Mouse (Mus musculus): Measurements from ENCODE around the gene Sh2d3c. TPM values are rescaled to one million over a fixed set of nuclear protein-coding genes. Genes with fewer than 3 reads are reported as not detected.
A peak's percentile ranks its signal among the peaks of the same experiment; 100 is the strongest.

Sh2d3c gene
- total RNA-seq, 1 experiment = 1.8 TPM

- no peak for DNase-seq (ENCODE audit: low read depth, low spot score)
- in situ Hi-C loops (cut with MboI; ENCODE audit: low sequenced_read_pairs in 2 of 2, unreplicated experiment in 2 of 2) = no loop called here
- H3K9ac ChIP-seq (ENCODE audit: insufficient read depth, low read depth, low read length, poor library complexity, severe bottlenecking) = 0 out of 2 replicates have a peak overlapping the region, but pooled peaks have one; percentile 21
- H3K36me3 ChIP-seq (ENCODE audit: control insufficient read depth, insufficient read depth, low read length, poor library complexity, severe bottlenecking) = peaks cover 33% of the 10 kb centered on the region
- no peaks in the 10 kb centered on the region for H3K9me3 ChIP-seq (ENCODE audit: control insufficient read depth, insufficient read depth, low read depth, low read length)
- peaks cover 0 to 16% of the 10 kb centered on the region in 2 experiments; a peak in 2 of 4 replicates for H3K4me1 ChIP-seq (ENCODE audit: control insufficient read depth in 2 of 2, insufficient read depth in 2 of 2, low read length in 2 of 2, poor library complexity in 1 of 2)
- H3K4me3 ChIP-seq (ENCODE audit: insufficient read depth in 1 of 2, low read depth in 1 of 2, low read length in 2 of 2, poor library complexity in 1 of 2, severe bottlenecking in 1 of 2) = peak overlapping the region in 1 of 2 experiments; percentile 36; a peak in 2 of 4 replicates
- H3K27ac ChIP-seq (ENCODE audit: insufficient read depth, low read depth, low read length, poor library complexity, severe bottlenecking) = no peak overlapping the region
- TF ChIP-seq ZC3H11A (IDR thresholded peaks at IDR 0.05; ENCODE audit: borderline replicate concordance, low read depth, low read length) (no peak), ZNF384 (IDR thresholded peaks at IDR 0.05; ENCODE audit: low read depth, low read length) (no peak), MAFK (IDR thresholded peaks at IDR 0.05; ENCODE audit: insufficient read depth, low read depth, low read length) (no peak), HCFC1 (IDR thresholded peaks at IDR 0.05; ENCODE audit: borderline replicate concordance, insufficient read depth, low read length) (no peak), CHD2 (IDR thresholded peaks at IDR 0.05; ENCODE audit: low read depth, low read length) (no peak)
Observed at GRCm38 (mm10) chr2:32691041-32691440, 29.8 kb upstream of the Sh2d3c start.

GRCm38 (mm10) chr2:32692496-32692895, 28.4 kb upstream of the Sh2d3c start:
- Histone ChIP-seq H3K9me3 (ENCODE audit: control insufficient read depth, insufficient read depth, low read depth, low read length) (no peaks in the 10 kb centered on the region), H3K36me3 (ENCODE audit: control insufficient read depth, insufficient read depth, low read length, poor library complexity, severe bottlenecking) (peaks cover 18% of the 10 kb centered on the region), H3K4me3 (ENCODE audit: insufficient read depth in 1 of 2, low read depth in 1 of 2, low read length in 2 of 2, poor library complexity in 1 of 2, severe bottlenecking in 1 of 2) (0 out of 4 replicates have a peak overlapping the region, but pooled peaks of 1 of the 2 experiments have one; percentile 81), H3K27ac (ENCODE audit: insufficient read depth, low read depth, low read length, poor library complexity, severe bottlenecking) (no peak overlapping the region), H3K9ac (ENCODE audit: insufficient read depth, low read depth, low read length, poor library complexity, severe bottlenecking) (no peak overlapping the region; the same call in 1 of the 2 replicates), H3K4me1 (ENCODE audit: control insufficient read depth in 2 of 2, insufficient read depth in 2 of 2, low read length in 2 of 2, poor library complexity in 1 of 2) (peaks cover 0 to 13% of the 10 kb centered on the region in 2 experiments; a peak in 2 of 4 replicates)
- DNase-seq (ENCODE audit: low read depth, low spot score) = no peak
- in situ Hi-C loops (cut with MboI; ENCODE audit: low sequenced_read_pairs in 2 of 2, unreplicated experiment in 2 of 2) = no loop called here
- TF ChIP-seq HCFC1 (IDR thresholded peaks at IDR 0.05; ENCODE audit: borderline replicate concordance, insufficient read depth, low read length) (no peak), ZNF384 (IDR thresholded peaks at IDR 0.05; ENCODE audit: low read depth, low read length) (no peak), ZC3H11A (IDR thresholded peaks at IDR 0.05; ENCODE audit: borderline replicate concordance, low read depth, low read length) (no peak)

GRCm38 (mm10) chr2:32693282-32693681, 27.6 kb upstream of the Sh2d3c start:
- Histone ChIP-seq H3K4me1 (ENCODE audit: control insufficient read depth in 2 of 2, insufficient read depth in 2 of 2, low read length in 2 of 2, poor library complexity in 1 of 2) (peaks cover 0 to 13% of the 10 kb centered on the region in 2 experiments; a peak in 2 of 4 replicates), H3K27ac (ENCODE audit: insufficient read depth, low read depth, low read length, poor library complexity, severe bottlenecking) (no peak overlapping the region), H3K9me3 (ENCODE audit: control insufficient read depth, insufficient read depth, low read depth, low read length) (no peaks in the 10 kb centered on the region), H3K4me3 (ENCODE audit: insufficient read depth in 1 of 2, low read depth in 1 of 2, low read length in 2 of 2, poor library complexity in 1 of 2, severe bottlenecking in 1 of 2) (peak overlapping the region; percentile 81 to 89), H3K36me3 (ENCODE audit: control insufficient read depth, insufficient read depth, low read length, poor library complexity, severe bottlenecking) (peaks cover 10% of the 10 kb centered on the region), H3K9ac (ENCODE audit: insufficient read depth, low read depth, low read length, poor library complexity, severe bottlenecking) (peak overlapping the region; percentile 91)
- DNase-seq (ENCODE audit: low read depth, low spot score) = no peak
- TF ChIP-seq MAFK (IDR thresholded peaks at IDR 0.05; ENCODE audit: insufficient read depth, low read depth, low read length) = no peak
- in situ Hi-C loops (cut with MboI; ENCODE audit: low sequenced_read_pairs in 2 of 2, unreplicated experiment in 2 of 2) = no loop called here

GRCm38 (mm10) chr2:32693823-32694411, 26.9 kb upstream of the Sh2d3c start:
- Histone ChIP-seq H3K4me3 (ENCODE audit: insufficient read depth in 1 of 2, low read depth in 1 of 2, low read length in 2 of 2, poor library complexity in 1 of 2, severe bottlenecking in 1 of 2) (peak overlapping the region; percentile 81 to 89), H3K27ac (ENCODE audit: insufficient read depth, low read depth, low read length, poor library complexity, severe bottlenecking) (peak overlapping the region; percentile 41), H3K9me3 (ENCODE audit: control insufficient read depth, insufficient read depth, low read depth, low read length) (no peaks in the 10 kb centered on the region), H3K4me1 (ENCODE audit: control insufficient read depth in 2 of 2, insufficient read depth in 2 of 2, low read length in 2 of 2, poor library complexity in 1 of 2) (peaks cover 0 to 13% of the 10 kb centered on the region in 2 experiments; a peak in 2 of 4 replicates), H3K36me3 (ENCODE audit: control insufficient read depth, insufficient read depth, low read length, poor library complexity, severe bottlenecking) (peaks cover 9% of the 10 kb centered on the region), H3K9ac (ENCODE audit: insufficient read depth, low read depth, low read length, poor library complexity, severe bottlenecking) (peak overlapping the region; percentile 91)
- DNase-seq (ENCODE audit: low read depth, low spot score) = peak; percentile 98
- TF ChIP-seq CHD2 (IDR thresholded peaks at IDR 0.05; ENCODE audit: low read depth, low read length) (no peak), ZC3H11A (IDR thresholded peaks at IDR 0.05; ENCODE audit: borderline replicate concordance, low read depth, low read length) (no peak), HCFC1 (IDR thresholded peaks at IDR 0.05; ENCODE audit: borderline replicate concordance, insufficient read depth, low read length) (peak; percentile 86), MAFK (IDR thresholded peaks at IDR 0.05; ENCODE audit: insufficient read depth, low read depth, low read length) (no peak), ZNF384 (IDR thresholded peaks at IDR 0.05; ENCODE audit: low read depth, low read length) (no peak)
- in situ Hi-C loops (cut with MboI; ENCODE audit: low sequenced_read_pairs in 2 of 2, unreplicated experiment in 2 of 2) = no loop called here

Measured in ES-E14 (cell line).